Mouse (Mus musculus): ENCODE data around the gene Laptm5. TPM values are rescaled to one million over a fixed set of nuclear protein-coding genes. Genes with fewer than 3 reads are reported as not detected.

Gene Laptm5
- polyA plus RNA-seq, 1 experiment from 2014 or later = 21.6 TPM

- no peak for ATAC-seq (ENCODE audit: low FRiP score, low TSS enrichment)
These were observed 19.2 kb upstream of the Laptm5 start for GRCm38 (mm10) chr4:130893688-130894087.

GRCm38 (mm10) chr4:130895701-130896100 is 17.2 kb upstream of the Laptm5 start:
- no peak overlapping the region for H3K27ac ChIP-seq (ENCODE audit: low read length)
- no peaks in the 10 kb centered on the region for H3K9me3 ChIP-seq (ENCODE audit: low read length)
- no peaks in the 10 kb centered on the region for H3K27me3 ChIP-seq (ENCODE audit: insufficient read depth, low read length)
- no peak overlapping the region for H3K4me2 ChIP-seq (replicated peaks; ENCODE audit: low read depth, low read length)
- WGBS = 70% methylated on average over 6 of the region's 6 CpGs
- ATAC-seq (ENCODE audit: low FRiP score, low TSS enrichment) = no peak
- no peak overlapping the region for H3K9ac ChIP-seq (replicated peaks; ENCODE audit: low read length)
- no peaks in the 10 kb centered on the region for H3K36me3 ChIP-seq (ENCODE audit: insufficient read depth, low read length)
- no peaks in the 10 kb centered on the region for H3K4me1 ChIP-seq (ENCODE audit: insufficient read depth, low read length)
- no peak overlapping the region for H3K4me3 ChIP-seq (ENCODE audit: low read length)

More at GRCm38 (mm10) chr4:130893688-130894087, 19.2 kb upstream of the Laptm5 start:
- 68% methylated on average over 5 of the region's 5 CpGs for WGBS
- no peak overlapping the region for H3K9ac ChIP-seq (replicated peaks; ENCODE audit: low read length)
- H3K27me3 ChIP-seq (ENCODE audit: insufficient read depth, low read length) = no peaks in the 10 kb centered on the region
- H3K27ac ChIP-seq (ENCODE audit: low read length) = no peak overlapping the region
- H3K36me3 ChIP-seq (ENCODE audit: insufficient read depth, low read length) = no peaks in the 10 kb centered on the region
- H3K4me2 ChIP-seq (replicated peaks; ENCODE audit: low read depth, low read length) = no peak overlapping the region
- no peaks in the 10 kb centered on the region for H3K9me3 ChIP-seq (ENCODE audit: low read length)
- H3K4me1 ChIP-seq (ENCODE audit: insufficient read depth, low read length) = peaks cover 6% of the 10 kb centered on the region; the same call in 1 of the 2 replicates
- H3K4me3 ChIP-seq (ENCODE audit: low read length) = no peak overlapping the region

- no peaks in the 10 kb centered on the region for H3K9me3 ChIP-seq (ENCODE audit: low read length)
- no peak overlapping the region for H3K27ac ChIP-seq (ENCODE audit: low read length)
- no peaks in the 10 kb centered on the region for H3K27me3 ChIP-seq (ENCODE audit: insufficient read depth, low read length)
- H3K4me3 ChIP-seq (ENCODE audit: low read length) = no peak overlapping the region
- H3K9ac ChIP-seq (replicated peaks; ENCODE audit: low read length) = no peak overlapping the region
- 59% methylated on average over 2 of the region's 2 CpGs for WGBS
- no peak overlapping the region for H3K4me2 ChIP-seq (replicated peaks; ENCODE audit: low read depth, low read length)
- H3K36me3 ChIP-seq (ENCODE audit: insufficient read depth, low read length) = no peaks in the 10 kb centered on the region
- ATAC-seq (ENCODE audit: low FRiP score, low TSS enrichment) = no peak
- no peaks in the 10 kb centered on the region for H3K4me1 ChIP-seq (ENCODE audit: insufficient read depth, low read length)
These were observed 16.6 kb upstream of the Laptm5 start for GRCm38 (mm10) chr4:130896372-130896771.

- H3K36me3 ChIP-seq (ENCODE audit: insufficient read depth, low read length) = no peaks in the 10 kb centered on the region
- H3K27ac ChIP-seq (ENCODE audit: low read length) = no peak overlapping the region
- 76% methylated on average over 2 of the region's 3 CpGs for WGBS
- no peak overlapping the region for H3K9ac ChIP-seq (replicated peaks; ENCODE audit: low read length)
- H3K4me2 ChIP-seq (replicated peaks; ENCODE audit: low read depth, low read length) = no peak overlapping the region
- H3K27me3 ChIP-seq (ENCODE audit: insufficient read depth, low read length) = no peaks in the 10 kb centered on the region
- ATAC-seq (ENCODE audit: low FRiP score, low TSS enrichment) = no peak
- no peaks in the 10 kb centered on the region for H3K4me1 ChIP-seq (ENCODE audit: insufficient read depth, low read length)
- no peaks in the 10 kb centered on the region for H3K9me3 ChIP-seq (ENCODE audit: low read length)
- H3K4me3 ChIP-seq (ENCODE audit: low read length) = no peak overlapping the region
These were observed 13.5 kb upstream of the Laptm5 start for GRCm38 (mm10) chr4:130899383-130899781.

- no peak overlapping the region for H3K27ac ChIP-seq (ENCODE audit: low read length)
- no peak overlapping the region for H3K4me3 ChIP-seq (ENCODE audit: low read length)
- WGBS = 80% methylated on average over 6 of the region's 6 CpGs
- no peak overlapping the region for H3K9ac ChIP-seq (replicated peaks; ENCODE audit: low read length)
- H3K9me3 ChIP-seq (ENCODE audit: low read length) = no peaks in the 10 kb centered on the region
- H3K4me2 ChIP-seq (replicated peaks; ENCODE audit: low read depth, low read length) = no peak overlapping the region
- H3K36me3 ChIP-seq (ENCODE audit: insufficient read depth, low read length) = no peaks in the 10 kb centered on the region
- no peaks in the 10 kb centered on the region for H3K27me3 ChIP-seq (ENCODE audit: insufficient read depth, low read length)
- no peak for ATAC-seq (ENCODE audit: low FRiP score, low TSS enrichment)
- no peaks in the 10 kb centered on the region for H3K4me1 ChIP-seq (ENCODE audit: insufficient read depth, low read length)
These were observed 13.0 kb upstream of the Laptm5 start for GRCm38 (mm10) chr4:130899782-130900427.

GRCm38 (mm10) chr4:130900746-130901145 is 12.2 kb upstream of the Laptm5 start:
- WGBS = 60% methylated on average over 7 of the region's 7 CpGs
- no peak overlapping the region for H3K27ac ChIP-seq (ENCODE audit: low read length)
- ATAC-seq (ENCODE audit: low FRiP score, low TSS enrichment) = no peak
- no peak overlapping the region for H3K4me3 ChIP-seq (ENCODE audit: low read length)
- H3K4me2 ChIP-seq (replicated peaks; ENCODE audit: low read depth, low read length) = no peak overlapping the region
- no peaks in the 10 kb centered on the region for H3K36me3 ChIP-seq (ENCODE audit: insufficient read depth, low read length)
- no peaks in the 10 kb centered on the region for H3K9me3 ChIP-seq (ENCODE audit: low read length)
- no peaks in the 10 kb centered on the region for H3K4me1 ChIP-seq (ENCODE audit: insufficient read depth, low read length)
- H3K27me3 ChIP-seq (ENCODE audit: insufficient read depth, low read length) = no peaks in the 10 kb centered on the region
- no peak overlapping the region for H3K9ac ChIP-seq (replicated peaks; ENCODE audit: low read length)

GRCm38 (mm10) chr4:130902289-130902781 is 10.6 kb upstream of the Laptm5 start:
- H3K36me3 ChIP-seq (ENCODE audit: insufficient read depth, low read length) = no peaks in the 10 kb centered on the region
- ATAC-seq (ENCODE audit: low FRiP score, low TSS enrichment) = no peak
- 53% methylated on average over 8 of the region's 8 CpGs for WGBS
- H3K4me2 ChIP-seq (replicated peaks; ENCODE audit: low read depth, low read length) = no peak overlapping the region
- no peaks in the 10 kb centered on the region for H3K9me3 ChIP-seq (ENCODE audit: low read length)
- H3K9ac ChIP-seq (replicated peaks; ENCODE audit: low read length) = no peak overlapping the region
- no peaks in the 10 kb centered on the region for H3K27me3 ChIP-seq (ENCODE audit: insufficient read depth, low read length)
- H3K4me1 ChIP-seq (ENCODE audit: insufficient read depth, low read length) = no peaks in the 10 kb centered on the region
- no peak overlapping the region for H3K27ac ChIP-seq (ENCODE audit: low read length)
- no peak overlapping the region for H3K4me3 ChIP-seq (ENCODE audit: low read length)

GRCm38 (mm10) chr4:130905025-130905424 is 7.9 kb upstream of the Laptm5 start:
- Histone ChIP-seq H3K4me1 (ENCODE audit: insufficient read depth, low read length) (peaks cover 8% of the 10 kb centered on the region; the same call in 1 of the 2 replicates), H3K9ac (replicated peaks; ENCODE audit: low read length) (no peak overlapping the region), H3K4me2 (replicated peaks; ENCODE audit: low read depth, low read length) (no peak overlapping the region), H3K27ac (ENCODE audit: low read length) (no peak overlapping the region), H3K27me3 (ENCODE audit: insufficient read depth, low read length) (no peaks in the 10 kb centered on the region), H3K4me3 (ENCODE audit: low read length) (no peak overlapping the region), H3K36me3 (ENCODE audit: insufficient read depth, low read length) (no peaks in the 10 kb centered on the region), H3K9me3 (ENCODE audit: low read length) (no peaks in the 10 kb centered on the region)
- no peak for ATAC-seq (ENCODE audit: low FRiP score, low TSS enrichment)
- 71% methylated on average over 7 of the region's 7 CpGs for WGBS

GRCm38 (mm10) chr4:130905882-130906281 is 7.0 kb upstream of the Laptm5 start:
- Histone ChIP-seq H3K27me3 (ENCODE audit: insufficient read depth, low read length) (no peaks in the 10 kb centered on the region), H3K9ac (replicated peaks; ENCODE audit: low read length) (no peak overlapping the region), H3K27ac (ENCODE audit: low read length) (no peak overlapping the region), H3K9me3 (ENCODE audit: low read length) (no peaks in the 10 kb centered on the region), H3K4me3 (ENCODE audit: low read length) (no peak overlapping the region), H3K4me1 (ENCODE audit: insufficient read depth, low read length) (peaks cover 8% of the 10 kb centered on the region; the same call in 1 of the 2 replicates), H3K36me3 (ENCODE audit: insufficient read depth, low read length) (no peaks in the 10 kb centered on the region), H3K4me2 (replicated peaks; ENCODE audit: low read depth, low read length) (no peak overlapping the region)
- 84% methylated on average over 6 of the region's 6 CpGs for WGBS
- no peak for ATAC-seq (ENCODE audit: low FRiP score, low TSS enrichment)

GRCm38 (mm10) chr4:130906296-130906695 is 6.6 kb upstream of the Laptm5 start:
- Histone ChIP-seq H3K4me2 (replicated peaks; ENCODE audit: low read depth, low read length) (no peak overlapping the region), H3K27me3 (ENCODE audit: insufficient read depth, low read length) (no peaks in the 10 kb centered on the region), H3K27ac (ENCODE audit: low read length) (no peak overlapping the region), H3K9me3 (ENCODE audit: low read length) (no peaks in the 10 kb centered on the region), H3K9ac (replicated peaks; ENCODE audit: low read length) (no peak overlapping the region), H3K4me3 (ENCODE audit: low read length) (no peak overlapping the region), H3K36me3 (ENCODE audit: insufficient read depth, low read length) (no peaks in the 10 kb centered on the region), H3K4me1 (ENCODE audit: insufficient read depth, low read length) (peaks cover 8% of the 10 kb centered on the region; the same call in 1 of the 2 replicates)
- WGBS = 32% methylated on average over 8 of the region's 8 CpGs
- ATAC-seq (ENCODE audit: low FRiP score, low TSS enrichment) = no peak
